Mouse (Mus musculus) ES-E14 (cell line): ENCODE results near the gene Actbl2.

ENCODE experiments used
- CHD2 ChIP-seq: IDR thresholded peaks from 2 replicates; pipeline ENCODE4 v1.6.1; 2014; ENCODE audit warnings: mild to moderate bottlenecking, low read depth, low read length, inconsistent platforms
- HCFC1 ChIP-seq: IDR thresholded peaks from 2 replicates; pipeline ENCODE4 v1.6.1; 2012; ENCODE audit warnings: low read length, inconsistent platforms, borderline replicate concordance; ENCODE audit not compliant: insufficient read depth
- MAFK ChIP-seq: IDR thresholded peaks from 2 replicates; pipeline ENCODE4 v1.6.1; 2014; ENCODE audit warnings: mild to moderate bottlenecking, low read depth, low read length, inconsistent platforms; ENCODE audit not compliant: insufficient read depth

DNA sequence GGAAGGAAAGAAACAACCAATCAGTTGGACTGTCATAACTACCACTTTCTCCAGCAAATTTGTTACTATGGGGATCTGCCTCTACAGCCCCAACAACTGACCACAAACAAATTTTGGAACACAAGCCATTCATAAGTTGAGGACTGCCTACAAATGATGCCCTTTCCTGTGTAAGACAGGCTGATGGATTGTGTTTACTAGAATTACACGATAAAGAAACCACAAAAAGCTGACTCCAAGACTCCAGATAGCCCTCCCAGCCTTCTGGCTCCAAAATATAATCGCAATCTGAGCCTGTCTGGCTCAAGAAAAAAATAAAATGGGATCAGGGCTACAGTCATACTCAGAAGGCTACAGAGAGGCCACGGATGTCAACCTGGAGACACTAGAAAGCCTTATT, 20.2 kb upstream of the Actbl2 start:
- TF ChIP-seq CHD2 (no peak), HCFC1 (no peak), MAFK (no peak)
